Mouse (Mus musculus) CH12.LX (cell line): ENCODE measurements around the gene Adamts1. TPM values are rescaled to one million over a fixed set of nuclear protein-coding genes. Genes with fewer than 3 reads are reported as not detected.

Experiments used
- DNase-seq: peaks from one replicate; pipeline ENCODE4 v3.0.0-alpha.2; 2013; ENCODE audit errors: extremely low read depth
- H3K27ac ChIP-seq: 2 replicates; pipeline ENCODE4 v1.5.1; 2012; ENCODE audit warnings: low read depth, mild to moderate bottlenecking, control low read depth, moderate library complexity; ENCODE audit not compliant: insufficient read depth
- H3K27me3 ChIP-seq: replicated peaks from 2 replicates; pipeline ENCODE3; 2012; ENCODE audit warnings: inconsistent platforms
- H3K36me3 ChIP-seq, 2 experiments: replicated peaks in 1 of 2; 2 replicates each; pipeline versions ENCODE3 to v1.6.1; 2012; ENCODE audit warnings: inconsistent platforms in 1 of 2, low read length in 1 of 2, mild to moderate bottlenecking in 1 of 2, mixed read lengths in 1 of 2, moderate library complexity in 1 of 2; ENCODE audit not compliant: control insufficient read depth in 1 of 2, insufficient read depth in 1 of 2
- H3K4me1 ChIP-seq, 2 experiments: 2 replicates each; pipeline ENCODE4 v1.6.1; 2012; ENCODE audit warnings: inconsistent platforms in 1 of 2, moderate library complexity in 1 of 2; ENCODE audit not compliant: insufficient read depth in 2 of 2, control insufficient read depth in 1 of 2
- H3K4me2 ChIP-seq: 2 replicates; pipeline ENCODE4 v1.6.1; 2012; ENCODE audit warnings: low read depth, mild to moderate bottlenecking, control low read depth; ENCODE audit not compliant: poor library complexity, insufficient read depth, severe bottlenecking
- H3K4me3 ChIP-seq, 3 experiments: fragments of 150-350 bp in 1 of 3; sonication (generic) in 1 of 3; replicated peaks in 1 of 3; 2 replicates each; pipeline versions ENCODE3 to v1.5.1; 2011 to 2012; ENCODE audit warnings: low read depth in 2 of 3, low read length in 2 of 3, mild to moderate bottlenecking in 2 of 3, moderate library complexity in 2 of 3, control low read depth in 1 of 3, improper control_type of control experiment in 1 of 3, inconsistent platforms in 1 of 3, mixed read lengths in 1 of 3; ENCODE audit not compliant: poor library complexity in 1 of 3
- H3K79me2 ChIP-seq: replicated peaks from 2 replicates; pipeline ENCODE4 v1.6.1; 2012; ENCODE audit warnings: mild to moderate bottlenecking, moderate library complexity; ENCODE audit not compliant: control insufficient read depth, poor library complexity, insufficient read depth, severe bottlenecking; ENCODE audit errors: extremely low read depth
- H3K9ac ChIP-seq: 2 replicates; pipeline ENCODE4 v1.6.1; 2012; ENCODE audit warnings: low read depth, mild to moderate bottlenecking, control low read depth, moderate library complexity; ENCODE audit not compliant: insufficient read depth
- H3K9me3 ChIP-seq: replicated peaks from 2 replicates; pipeline ENCODE3; 2012; ENCODE audit warnings: low read length, inconsistent platforms, mixed read lengths
- BHLHE40 ChIP-seq: IDR thresholded peaks from 2 replicates; pipeline ENCODE4 v1.6.1; 2011; ENCODE audit warnings: mild to moderate bottlenecking, low read depth, low read length, improper control_type of control experiment
- CHD1 ChIP-seq: IDR thresholded peaks from 2 replicates; pipeline ENCODE4 v1.6.1; 2012; ENCODE audit warnings: low read depth, low read length, improper control_type of control experiment, inconsistent platforms
- CHD2 ChIP-seq: IDR thresholded peaks from 2 replicates; pipeline ENCODE4 v1.6.1; 2011; ENCODE audit warnings: low read length, improper control_type of control experiment
- ELF1 ChIP-seq: IDR thresholded peaks from 2 replicates; pipeline ENCODE4 v1.6.1; 2014; ENCODE audit warnings: low read depth, mild to moderate bottlenecking, inconsistent platforms, low read length, improper control_type of control experiment
- ETS1 ChIP-seq: conservative IDR thresholded peaks from 2 replicates; pipeline ENCODE4 v1.6.1; 2012; ENCODE audit warnings: low read depth, mild to moderate bottlenecking, inconsistent platforms, low read length, improper control_type of control experiment, moderate library complexity
- IRF4 ChIP-seq: IDR thresholded peaks from 2 replicates; pipeline ENCODE4 v1.6.1; 2014; ENCODE audit warnings: low read depth, mild to moderate bottlenecking, inconsistent platforms, low read length, improper control_type of control experiment
- JUN ChIP-seq: IDR thresholded peaks from 2 replicates; pipeline ENCODE4 v1.6.1; 2011; ENCODE audit warnings: low read depth, mild to moderate bottlenecking, low read length, improper control_type of control experiment, moderate library complexity; ENCODE audit not compliant: insufficient read depth
- KAT2A ChIP-seq: IDR thresholded peaks from 2 replicates; pipeline ENCODE4 v1.6.1; 2012; ENCODE audit warnings: low read length, improper control_type of control experiment, inconsistent platforms; ENCODE audit not compliant: insufficient replicate concordance
- MAFK ChIP-seq: IDR thresholded peaks from 2 replicates; pipeline ENCODE4 v1.6.1; 2011; ENCODE audit warnings: low read length, improper control_type of control experiment; ENCODE audit not compliant: insufficient replicate concordance
- MAX ChIP-seq: IDR thresholded peaks from 2 replicates; pipeline ENCODE4 v1.6.1; 2011; ENCODE audit warnings: low read length, improper control_type of control experiment
- MAZ ChIP-seq: IDR thresholded peaks from 2 replicates; pipeline ENCODE4 v1.6.1; 2012; ENCODE audit warnings: low read depth, mild to moderate bottlenecking, inconsistent platforms, low read length, improper control_type of control experiment, moderate library complexity
- MEF2A ChIP-seq: IDR thresholded peaks from 2 replicates; pipeline ENCODE4 v1.6.1; 2014; ENCODE audit warnings: low read depth, mild to moderate bottlenecking, inconsistent platforms, low read length, improper control_type of control experiment, borderline replicate concordance
- MXI1 ChIP-seq: IDR thresholded peaks from 2 replicates; pipeline ENCODE4 v1.6.1; 2011; ENCODE audit warnings: mild to moderate bottlenecking, low read depth, low read length, improper control_type of control experiment
- MYC ChIP-seq: IDR thresholded peaks from 2 replicates; pipeline ENCODE4 v1.6.1; 2011; ENCODE audit warnings: low read depth, mild to moderate bottlenecking, improper control_type of control experiment, low read length
- NELFE ChIP-seq: IDR thresholded peaks from 2 replicates; pipeline ENCODE4 v1.6.1; 2011; ENCODE audit warnings: low read depth, low read length, improper control_type of control experiment
- NRF1 ChIP-seq: IDR thresholded peaks from 2 replicates; pipeline ENCODE4 v1.6.1; 2014; ENCODE audit warnings: low read depth, mild to moderate bottlenecking, inconsistent platforms, low read length, improper control_type of control experiment, moderate library complexity
- POLR2AphosphoS2 ChIP-seq: IDR thresholded peaks from 2 replicates; pipeline ENCODE4 v1.6.1; 2011; ENCODE audit warnings: low read depth, low read length, improper control_type of control experiment
- RAD21 ChIP-seq: IDR thresholded peaks from 2 replicates; pipeline ENCODE4 v1.6.1; 2011; ENCODE audit warnings: low read depth, mild to moderate bottlenecking, low read length, improper control_type of control experiment, moderate library complexity
- SIN3A ChIP-seq: IDR thresholded peaks from 2 replicates; pipeline ENCODE4 v1.6.1; 2012; ENCODE audit warnings: low read length, improper control_type of control experiment, inconsistent platforms
- SMC3 ChIP-seq: IDR thresholded peaks from 2 replicates; pipeline ENCODE4 v1.6.1; 2011; ENCODE audit warnings: low read depth, low read length, improper control_type of control experiment
- TBP ChIP-seq: conservative IDR thresholded peaks from 2 replicates; pipeline ENCODE4 v1.6.1; 2011; ENCODE audit warnings: low read depth, low read length, improper control_type of control experiment
- TCF12 ChIP-seq: IDR thresholded peaks from 2 replicates; pipeline ENCODE4 v1.6.1; 2014; ENCODE audit warnings: low read depth, mild to moderate bottlenecking, inconsistent platforms, low read length, improper control_type of control experiment
- UBTF ChIP-seq: IDR thresholded peaks from 2 replicates; pipeline ENCODE4 v1.6.1; 2012; ENCODE audit warnings: low read depth, mild to moderate bottlenecking, inconsistent platforms, low read length, improper control_type of control experiment, moderate library complexity
- USF1 ChIP-seq: IDR thresholded peaks from 2 replicates; pipeline ENCODE4 v1.6.1; 2014; ENCODE audit warnings: low read depth, mild to moderate bottlenecking, inconsistent platforms, low read length, improper control_type of control experiment
- ZMIZ1 ChIP-seq: IDR thresholded peaks from 2 replicates; pipeline ENCODE4 v1.6.1; 2012; ENCODE audit warnings: low read depth, mild to moderate bottlenecking, inconsistent platforms, low read length, improper control_type of control experiment
- dilution Hi-C: fragments of 300-500 bp; cut with MboI; formaldehyde crosslinking; loops from 2 replicates; pipeline ENCODE4 v1.14.3; 2020; ENCODE audit warnings: low sequenced_read_pairs; ENCODE audit not compliant: extremely low pct_unique_long_range_greater_than_20kb, extremely low pct_ligation_motif_present
- in situ Hi-C: fragments of 300-500 bp; cut with MboI; formaldehyde crosslinking; loops from 3 replicates; pipeline ENCODE4 v1.14.3; 2019; ENCODE audit warnings: low sequenced_read_pairs, low pct_ligation_motif_present, low pct_unique_long_range_greater_than_20kb, mixed read lengths
- polyA plus RNA-seq: library from polyadenylated mRNA; unstranded; fragments of >175 nt; gene quantifications from 2 replicates; pipeline ENCODE4 v1.2.1, GENCODE M21; 2012; ENCODE audit warnings: low read depth; ENCODE audit not compliant: insufficient read length
- total RNA-seq, 2 experiments: library from RNA; depleted of rRNA; stranded (reverse); fragments of 300-350 nt in 1 of 2; fragments of >200 nt in 1 of 2; gene quantifications; 2 replicates each; pipeline ENCODE4 v1.2.3; 2012 to 2014

Gene Adamts1
- total and polyA plus RNA-seq, 3 experiments, result not detected

- no peak overlapping the region for H3K27ac ChIP-seq
- H3K27me3 ChIP-seq, result no peaks in the 10 kb centered on the region
- dilution Hi-C loops (no loop called here), in situ Hi-C loops (no loop called here)
- H3K9ac ChIP-seq, result no peak overlapping the region
- TF ChIP-seq RAD21, result no peak
- 0 out of 2 replicates have a peak, but pooled peaks have one; percentile 10 for TF ChIP-seq MAFK
- H3K79me2 ChIP-seq, result no peaks in the 10 kb centered on the region
- no peak for DNase-seq
- H3K9me3 ChIP-seq, result peaks cover 6% of the 10 kb centered on the region
- no peaks in the 10 kb centered on the region for H3K4me1 ChIP-seq
- H3K36me3 ChIP-seq, result no peaks in the 10 kb centered on the region
- no peak overlapping the region for H3K4me2 ChIP-seq
- H3K4me3 ChIP-seq, result no peak overlapping the region
Observed at GRCm38 (mm10) chr16:85793166-85793830, 9.6 kb downstream of the Adamts1 start.

GRCm38 (mm10) chr16:85781076-85781475 is 21.8 kb downstream of the Adamts1 start:
- in situ Hi-C loops, result no loop called here
- Histone ChIP-seq H3K36me3 (no peaks in the 10 kb centered on the region), H3K27me3 (no peaks in the 10 kb centered on the region)

GRCm38 (mm10) chr16:85779775-85780174 is 23.1 kb downstream of the Adamts1 start:
- in situ Hi-C loops (no loop called here), dilution Hi-C loops (no loop called here)
- Histone ChIP-seq H3K4me2 (no peak overlapping the region), H3K79me2 (no peaks in the 10 kb centered on the region), H3K27me3 (no peaks in the 10 kb centered on the region), H3K9ac (no peak overlapping the region), H3K27ac (no peak overlapping the region), H3K4me1 (no peaks in the 10 kb centered on the region), H3K9me3 (no peaks in the 10 kb centered on the region), H3K36me3 (no peaks in the 10 kb centered on the region), H3K4me3 (no peak overlapping the region)
- DNase-seq, result peak; percentile 34
- no peak for TF ChIP-seq BHLHE40
- no peak for TF ChIP-seq USF1
- no peak for TF ChIP-seq TBP
- no peak for TF ChIP-seq IRF4
- no peak for TF ChIP-seq NRF1
- TF ChIP-seq SMC3, result peak; percentile 15; the same call in 1 of the 2 replicates
- no peak for TF ChIP-seq SIN3A
- no peak for TF ChIP-seq MAX
- no peak for TF ChIP-seq MXI1
- TF ChIP-seq JUN, result no peak
- TF ChIP-seq MAFK, result no peak
- no peak for TF ChIP-seq CHD2
- TF ChIP-seq POLR2AphosphoS2, result no peak
- TF ChIP-seq MEF2A, result no peak
- TF ChIP-seq MAZ, result no peak
- no peak for TF ChIP-seq KAT2A
- no peak for TF ChIP-seq MYC
- no peak for TF ChIP-seq CHD1
- TF ChIP-seq UBTF, result no peak
- TF ChIP-seq TCF12, result no peak
- TF ChIP-seq RAD21, result peak; percentile 25
- TF ChIP-seq NELFE, result no peak
- no peak for TF ChIP-seq ZMIZ1
- TF ChIP-seq ETS1, result no peak

More at GRCm38 (mm10) chr16:85781076-85781475, 21.8 kb downstream of the Adamts1 start:
- no peak for TF ChIP-seq TBP
- TF ChIP-seq ELF1, result no peak
- Histone ChIP-seq H3K79me2 (no peaks in the 10 kb centered on the region), H3K9ac (no peak overlapping the region), H3K4me2 (no peak overlapping the region), H3K4me1 (no peaks in the 10 kb centered on the region), H3K9me3 (no peaks in the 10 kb centered on the region), H3K27ac (no peak overlapping the region), H3K4me3 (no peak overlapping the region)
- no peak for DNase-seq
- dilution Hi-C loops, result no loop called here
